Mouse (Mus musculus): ENCODE results near the gene Rab7.

The Rab7 gene

GRCm38 (mm10) chr6:88044577-88045405, at the start of gene Rab7:
Rab7 (minus strand) TSS chr6:88045270.
- CTCF ChIA-PET: interaction anchor here (0.6 to 1.3 kb wide), 5 partner anchors 10 to 61 kb away, joined by 3 to 5 read pairs (median 4); no protein-coding TSS in a partner anchor

- CTCF ChIA-PET: interaction anchor here (1.4 kb wide), 1 partner anchor 9 kb away, joined by 3 read pairs; no protein-coding TSS in a partner anchor
These were observed 43.9 kb upstream of the Rab7 start for GRCm38 (mm10) chr6:88088971-88089370.

- CTCF ChIA-PET: interaction anchor here (0.6 to 1.4 kb wide), 2 partner anchors 11 to 39 kb away, joined by 3 to 4 read pairs; partner anchors contain the start of gene Rab7
These were observed 39.4 kb upstream of the Rab7 start, which contains the start of gene Rpn1 for GRCm38 (mm10) chr6:88084278-88085151. Rpn1 (plus strand) TSS chr6:88084482.

GRCm38 (mm10) chr6:88083672-88084071, 38.6 kb upstream of the Rab7 start:
- CTCF ChIA-PET: interaction anchor here (1.4 kb wide), 1 partner anchor 38 kb away, joined by 4 read pairs; the partner anchor contains the start of gene Rab7

GRCm38 (mm10) chr6:88083095-88083494, 38.0 kb upstream of the Rab7 start:
- CTCF ChIA-PET: interaction anchor here (0.5 to 1.4 kb wide), 3 partner anchors 38 to 1698 kb away, joined by 3 to 4 read pairs (median 4); partner anchors contain the start of gene Rab7

GRCm38 (mm10) chr6:88075960-88076517, 31.0 kb upstream of the Rab7 start:
- CTCF ChIA-PET: no interaction called here

- CTCF ChIA-PET: interaction anchor here (1.0 kb wide), 1 partner anchor 30 kb away, joined by 4 read pairs; the partner anchor contains the start of gene Rab7
These were observed 29.9 kb upstream of the Rab7 start for GRCm38 (mm10) chr6:88074752-88075554.

GRCm38 (mm10) chr6:88071216-88071615, 26.1 kb upstream of the Rab7 start:
- CTCF ChIA-PET: no interaction called here

GRCm38 (mm10) chr6:88070468-88070867, 25.4 kb upstream of the Rab7 start:
- CTCF ChIA-PET: no interaction called here

GRCm38 (mm10) chr6:88068739-88069138, 23.7 kb upstream of the Rab7 start:
- CTCF ChIA-PET: interaction anchor here (0.6 kb wide), 1 partner anchor 30 kb away, joined by 3 read pairs; no protein-coding TSS in a partner anchor

- CTCF ChIA-PET: no interaction called here
These were observed 22.7 kb upstream of the Rab7 start for GRCm38 (mm10) chr6:88067722-88068121.

GRCm38 (mm10) chr6:88065968-88066367, 20.9 kb upstream of the Rab7 start:
- CTCF ChIA-PET: interaction anchor here (0.6 kb wide), 1 partner anchor 130 kb away, joined by 4 read pairs; no protein-coding TSS in a partner anchor

GRCm38 (mm10) chr6:88065116-88065515, 20.0 kb upstream of the Rab7 start:
- CTCF ChIA-PET: interaction anchor here (0.6 kb wide), 1 partner anchor 131 kb away, joined by 4 read pairs; no protein-coding TSS in a partner anchor

GRCm38 (mm10) chr6:88064072-88064642, 19.1 kb upstream of the Rab7 start:
- CTCF ChIA-PET: interaction anchor here (0.6 kb wide), 1 partner anchor 178 kb away, joined by 3 read pairs; no protein-coding TSS in a partner anchor

GRCm38 (mm10) chr6:88062398-88062797, 17.3 kb upstream of the Rab7 start:
- CTCF ChIA-PET: interaction anchor here (1.7 kb wide), 1 partner anchor 15 kb away, joined by 4 read pairs; no protein-coding TSS in a partner anchor

GRCm38 (mm10) chr6:88061406-88061805, 16.3 kb upstream of the Rab7 start:
- CTCF ChIA-PET: interaction anchor here (0.7 to 1.7 kb wide), 2 partner anchors 9 to 14 kb away, joined by 3 to 4 read pairs; no protein-coding TSS in a partner anchor

- CTCF ChIA-PET: no interaction called here
These were observed 15.5 kb upstream of the Rab7 start for GRCm38 (mm10) chr6:88060602-88061001.

- CTCF ChIA-PET: no interaction called here
These were observed 14.8 kb upstream of the Rab7 start for GRCm38 (mm10) chr6:88059903-88060302.

GRCm38 (mm10) chr6:88056866-88057265, 11.8 kb upstream of the Rab7 start:
- CTCF ChIA-PET: no interaction called here

- CTCF ChIA-PET: no interaction called here
These were observed 10.6 kb upstream of the Rab7 start for GRCm38 (mm10) chr6:88055663-88056062.

All from spleen, embryonic (tissue).